Mouse (Mus musculus): ENCODE measurements around the gene Ano8.

Ano8 gene

GRCm38 (mm10) chr8:71485142-71486135, at the start of gene Ano8:
Gene Ano8, minus strand, starts transcription at chr8:71485963.
- 4% methylated on average over 58 of the region's 58 CpGs for WGBS

DNA sequence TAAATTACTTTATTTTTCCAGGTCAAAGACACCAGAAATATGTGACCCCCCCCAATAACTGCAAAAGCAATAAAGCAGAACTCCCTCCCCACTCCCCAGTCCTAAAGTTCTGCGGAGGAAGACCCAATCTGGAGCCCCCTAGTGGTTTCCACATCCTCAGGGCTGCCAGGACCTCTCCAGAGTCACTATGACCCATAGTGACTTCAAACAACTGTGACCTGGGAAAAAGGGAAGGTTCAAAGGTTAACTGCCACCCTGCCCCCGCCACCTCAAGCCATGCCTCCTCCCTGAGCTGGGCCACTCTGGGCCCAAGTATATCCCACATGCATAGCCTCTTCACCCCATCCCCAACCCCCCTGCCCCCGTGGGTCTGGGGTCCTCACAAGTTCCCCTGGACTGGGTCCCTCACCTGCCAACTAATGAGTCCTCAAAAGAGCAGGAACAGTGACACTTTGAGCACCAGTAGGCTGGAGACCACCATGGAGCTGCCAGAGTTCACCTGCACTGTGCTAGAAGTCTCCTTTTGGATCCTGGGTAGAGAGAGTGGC, 48.6 kb upstream of the Ano8 start:
- 62% methylated on average over 3 of the region's 3 CpGs for WGBS

GRCm38 (mm10) chr8:71530735-71531467, 45.1 kb upstream of the Ano8 start:
- WGBS, result 80% methylated on average over 9 of the region's 12 CpGs

GRCm38 (mm10) chr8:71528362-71529073, 42.8 kb upstream of the Ano8 start:
- 80% methylated on average over 11 of the region's 11 CpGs for WGBS

DNA sequence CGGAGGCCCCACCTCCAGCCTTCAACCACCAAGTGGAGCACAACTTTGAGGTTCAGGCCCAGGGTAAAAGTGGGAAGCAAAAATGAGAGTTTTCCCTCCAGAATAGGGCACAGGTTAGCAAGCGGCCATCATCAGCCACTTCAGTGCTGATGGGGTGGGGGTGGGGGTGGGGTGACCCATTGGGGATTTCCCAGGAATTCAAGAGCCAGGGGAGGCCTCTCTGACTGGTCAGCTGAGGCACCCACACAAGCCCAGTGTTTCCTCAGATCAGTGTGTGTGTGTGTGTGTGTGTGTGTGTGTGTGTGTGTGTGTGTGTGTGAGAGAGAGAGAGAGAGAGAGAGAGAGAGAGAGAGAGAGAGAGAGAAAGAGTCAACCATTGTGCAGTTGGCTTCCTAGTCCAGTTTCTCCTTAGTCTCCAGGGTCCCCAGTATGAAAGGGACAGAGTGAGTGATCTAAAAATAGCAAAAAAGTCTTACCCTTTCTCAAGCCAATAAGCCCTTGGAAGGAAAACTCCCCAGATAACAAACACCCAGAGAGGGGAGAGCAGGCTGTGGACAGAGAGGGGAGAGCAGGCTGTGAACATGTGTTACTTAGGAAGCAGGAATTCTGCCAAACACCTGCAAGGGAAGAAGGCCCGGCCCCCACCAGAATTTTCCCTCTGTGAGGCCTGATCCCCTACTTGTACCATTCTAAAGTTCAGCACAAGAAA, 41.6 kb upstream of the Ano8 start:
- WGBS, result 68% methylated on average over 3 of the region's 3 CpGs

DNA sequence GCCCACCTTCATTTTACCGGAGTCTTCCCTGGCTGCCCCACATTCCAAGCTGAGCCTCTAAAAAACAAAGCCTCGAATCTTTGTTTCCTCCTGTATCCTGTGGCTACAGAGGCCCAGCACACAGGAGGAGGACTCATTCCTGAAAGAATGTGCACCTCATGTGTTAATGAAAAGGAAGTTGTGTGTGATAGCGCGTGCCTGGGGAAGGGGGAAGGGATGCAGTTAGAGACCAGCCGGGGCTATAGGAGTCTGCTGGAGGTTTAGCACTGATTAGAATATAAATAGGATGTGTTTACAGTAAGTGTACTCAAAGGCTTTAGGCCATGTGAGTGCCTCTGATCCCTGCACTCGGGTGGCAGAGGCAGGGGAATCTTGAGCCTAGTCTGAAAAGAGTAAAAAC, 40.5 kb upstream of the Ano8 start:
- WGBS, result 70% methylated on average over 6 of the region's 6 CpGs

GRCm38 (mm10) chr8:71525226-71526050, 39.7 kb upstream of the Ano8 start, which contains the start of gene Ccdc194:
Gene Ccdc194, minus strand, starts transcription at chr8:71525711.
- 27% methylated on average over 46 of the region's 46 CpGs for WGBS

GRCm38 (mm10) chr8:71521634-71522033, 35.9 kb upstream of the Ano8 start:
- WGBS, result 6% methylated on average over 17 of the region's 17 CpGs

GRCm38 (mm10) chr8:71519037-71519825, 33.5 kb upstream of the Ano8 start:
- 33% methylated on average over 10 of the region's 10 CpGs for WGBS

DNA sequence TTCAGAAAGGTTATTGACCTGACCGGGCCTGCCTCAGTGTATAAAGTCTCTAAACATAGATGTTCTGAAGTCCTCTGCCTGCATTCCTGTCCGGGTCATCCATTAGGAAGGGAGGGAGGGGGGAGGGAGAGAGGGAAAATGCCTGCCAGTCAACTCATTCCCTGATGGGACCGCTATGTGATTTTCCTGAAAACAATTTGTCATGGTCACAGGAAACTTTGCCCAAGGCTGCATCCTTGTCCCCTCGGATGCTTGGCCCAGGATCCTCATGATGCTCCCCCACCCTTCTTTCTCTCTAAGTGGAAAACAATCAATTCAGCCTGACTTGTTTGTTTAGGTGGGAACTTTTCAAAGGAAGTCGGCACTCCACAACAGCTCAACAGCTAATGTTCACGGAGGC, 31.0 kb upstream of the Ano8 start:
- 51% methylated on average over 6 of the region's 6 CpGs for WGBS

- WGBS, result 70% methylated on average over 5 of the region's 5 CpGs
Measured at GRCm38 (mm10) chr8:71515043-71515442, 29.3 kb upstream of the Ano8 start.

DNA sequence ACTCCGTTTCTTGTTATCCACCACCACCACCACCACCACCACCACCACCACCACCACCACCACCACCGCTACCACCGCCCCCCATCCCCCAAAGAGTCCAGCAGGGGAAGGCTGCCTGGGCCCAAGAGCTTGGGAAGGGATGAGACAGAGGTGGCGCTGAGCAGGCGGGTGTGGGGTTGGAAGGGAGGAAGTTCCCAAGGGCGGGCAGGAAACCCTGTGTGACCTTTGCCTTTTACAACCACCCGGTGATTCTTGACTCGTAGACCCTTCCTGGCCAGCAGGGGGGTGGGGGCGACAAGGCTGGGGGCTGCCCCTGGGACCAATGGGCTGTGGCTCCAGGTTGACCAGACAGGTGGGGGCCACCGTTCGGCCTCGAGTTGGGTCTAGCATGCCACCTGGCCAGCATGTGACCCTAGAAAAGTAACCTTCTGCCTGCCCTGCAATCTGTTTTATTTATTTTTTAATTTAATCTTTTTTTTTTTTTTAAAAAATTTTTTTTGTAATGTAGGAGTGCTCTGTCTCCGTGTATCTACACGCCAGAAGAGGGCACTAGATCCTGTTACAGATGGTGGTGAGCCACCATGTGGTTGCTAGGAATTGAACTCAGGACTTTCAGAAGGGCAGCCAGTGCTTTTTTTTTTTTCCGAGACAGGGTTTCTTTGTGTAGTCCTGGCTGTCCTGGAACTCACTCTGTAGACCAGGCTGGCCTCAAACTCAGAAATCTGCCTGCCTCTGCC, 27.4 kb upstream of the Ano8 start:
- WGBS, result 75% methylated on average over 15 of the region's 15 CpGs

DNA sequence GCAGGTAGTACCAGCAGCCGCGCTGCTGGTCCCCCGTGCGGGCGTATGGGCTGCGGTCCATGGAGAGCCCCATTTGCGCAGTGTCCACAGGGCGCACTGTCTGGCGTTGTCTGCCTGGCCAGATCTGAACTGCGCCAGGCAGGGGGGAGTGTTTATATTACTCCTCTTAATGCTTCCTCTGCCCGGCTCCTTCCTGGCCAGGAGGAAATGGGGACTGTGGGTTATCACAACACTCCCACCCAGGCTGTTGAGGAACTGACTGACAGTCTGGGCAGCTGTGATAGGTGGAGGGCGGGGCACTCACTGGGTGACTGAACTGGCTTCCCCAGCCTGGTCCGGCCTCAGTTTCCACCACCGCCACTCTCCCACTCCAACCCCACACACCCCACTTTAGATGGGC, 25.9 kb upstream of the Ano8 start, which contains the start of gene Plvap:
Gene Plvap (minus strand): TSS at position 109 of the 400 bp plus-strand sequence.
- 62% methylated on average over 13 of the region's 14 CpGs for WGBS

DNA sequence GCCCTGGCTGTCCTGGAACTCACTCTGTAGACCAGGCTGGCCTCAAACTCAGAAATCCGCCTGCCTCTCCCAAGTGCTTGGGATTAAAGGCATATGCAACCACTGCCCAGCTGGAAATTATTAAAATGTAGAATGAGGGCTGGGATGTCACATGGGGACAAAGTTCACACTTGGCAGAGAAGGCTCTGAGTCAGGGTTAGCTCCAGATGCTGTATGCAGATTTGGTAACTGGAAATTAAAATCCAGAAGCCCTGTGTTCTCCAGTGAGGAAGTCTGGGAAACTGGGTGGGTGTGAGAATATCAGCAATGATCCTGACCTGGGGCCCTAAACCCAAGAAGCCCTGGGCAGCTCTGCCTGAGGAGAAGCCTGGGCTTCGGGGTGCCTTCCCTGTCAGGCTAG, 23.6 kb upstream of the Ano8 start:
- WGBS, result 73% methylated on average over 2 of the region's 2 CpGs

DNA sequence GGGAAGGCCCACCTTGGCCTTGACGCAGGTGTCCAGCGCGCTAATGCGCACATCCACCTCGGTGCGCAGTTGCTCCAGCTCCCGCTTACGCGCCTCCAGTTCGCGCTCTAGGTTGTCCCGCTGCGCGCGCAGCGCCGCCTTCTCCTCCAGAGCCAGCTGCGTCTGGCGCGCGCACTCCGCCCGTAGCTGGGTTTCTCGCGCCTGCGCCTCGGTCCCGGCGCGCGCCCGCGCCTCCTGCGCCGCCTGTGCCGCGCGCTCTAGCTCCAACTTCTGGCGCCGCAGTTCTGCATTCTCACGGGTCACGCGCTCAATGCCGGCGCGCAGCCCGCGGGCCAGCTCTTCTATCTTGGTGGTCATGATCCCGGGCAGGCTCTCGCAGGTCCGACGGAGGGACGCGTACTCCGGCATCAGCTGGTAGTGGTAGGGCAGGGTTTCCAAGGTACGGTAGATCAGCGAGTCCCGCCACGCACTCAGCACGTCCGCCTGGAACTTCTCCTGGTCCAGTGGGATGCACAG, 21.9 kb upstream of the Ano8 start:
- under 1% methylated on average over 61 of the region's 61 CpGs for WGBS

DNA sequence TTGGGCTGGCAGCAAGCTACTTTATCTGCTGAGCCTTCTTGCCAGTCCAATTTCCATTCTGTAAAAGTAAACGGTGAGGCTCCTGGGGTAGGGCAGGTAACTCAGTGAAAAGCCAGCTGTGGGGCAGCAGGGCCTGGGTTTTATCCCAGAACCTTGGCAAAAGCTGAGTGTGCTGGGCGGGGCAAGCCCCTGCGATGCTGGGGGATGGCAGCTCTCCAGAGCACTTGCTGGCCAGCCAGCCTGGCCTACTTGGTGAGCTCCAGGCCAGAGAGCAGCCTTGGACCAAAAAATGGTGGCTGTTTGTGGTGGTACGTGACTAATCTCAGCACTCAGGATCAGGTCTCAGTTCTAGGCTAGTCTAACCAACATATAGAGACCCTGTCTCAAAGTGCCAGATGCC, 20.2 kb upstream of the Ano8 start:
- 69% methylated on average over 4 of the region's 4 CpGs for WGBS

- WGBS, result 96% methylated on average over 4 of the region's 4 CpGs
Measured at GRCm38 (mm10) chr8:71505326-71505725, 19.6 kb upstream of the Ano8 start.

GRCm38 (mm10) chr8:71504349-71504748, 18.6 kb upstream of the Ano8 start:
- 98% methylated on average over 4 of the region's 4 CpGs for WGBS

Measured in cerebral cortex, adult 2 months (tissue).